25 mouse cellular contexts compared by ENCODE assay signal in genomic region chr8:108648993-108649392, GRCm38 (mm10).
DNase-seq lines count a peak whose midpoint lies in the region; ATAC-seq and TF ChIP-seq lines count a peak whose summit lies in the region.
"Had no signal": no experiment of that assay in that cellular context is flagged by ENCODE, and none has a peak within 500 bp of the region (broad histone marks: within the 10 kb centered on the region; RNA-seq: fewer than 3 reads in every experiment).

No protein-coding gene starts in this region.

- no peak for TF ChIP-seq EP300 in lung, postnatal 0 days (IDR thresholded peaks at IDR 0.05)

- TF ChIP-seq CTCF in lung, embryonic 14.5 days (IDR thresholded peaks at IDR 0.05; ENCODE audit: low read depth): no peak
- TF ChIP-seq CTCF in lung, postnatal 0 days (IDR thresholded peaks at IDR 0.05): peak; percentile 21; the same call in 1 of the 2 replicates

- no peaks in the 10 kb centered on the region for H3K27me3 ChIP-seq in lung, embryonic 14.5 days (ENCODE audit: insufficient read depth, low read length)
- H3K27me3 ChIP-seq in lung, postnatal 0 days (replicated peaks; ENCODE audit: insufficient read depth, low read length): no peaks in the 10 kb centered on the region
- H3K27me3 ChIP-seq: CH12.LX; forebrain, embryonic 13.5 days; hindbrain, embryonic 12.5 days; hindbrain, embryonic 15.5 days had no signal

- no peak for ATAC-seq in lung, embryonic 14.5 days (ENCODE audit: insufficient read depth)
- no peak for ATAC-seq in lung, postnatal 0 days
- ATAC-seq: forebrain, embryonic 13.5 days; forebrain, embryonic 16.5 days; Patski had no signal

- H3K36me3 ChIP-seq in lung, embryonic 14.5 days (ENCODE audit: insufficient read depth): no peaks in the 10 kb centered on the region
- H3K36me3 ChIP-seq in lung, postnatal 0 days (ENCODE audit: insufficient read depth, low read length): no peaks in the 10 kb centered on the region
- H3K36me3 ChIP-seq: forebrain, embryonic 10.5 days; G1E; hindbrain, embryonic 12.5 days; hindbrain, embryonic 15.5 days had no signal

- H3K4me1 ChIP-seq in lung, embryonic 14.5 days (ENCODE audit: insufficient read depth): peaks cover 11% of the 10 kb centered on the region; the same call in 1 of the 2 replicates
- H3K4me1 ChIP-seq in lung, postnatal 0 days (ENCODE audit: insufficient read depth, low read depth, low read length): 0 out of 2 replicates have a peak, but pooled peaks cover 2% of the 10 kb centered on the region
- 0 out of 2 replicates have a peak, but pooled peaks cover 5% of the 10 kb centered on the region for H3K4me1 ChIP-seq in brown adipose tissue, adult 24 weeks (ENCODE audit: control insufficient read depth, insufficient read depth, insufficient read length, low read length)
- H3K4me1 ChIP-seq: forebrain, embryonic 13.5 days; hindbrain, embryonic 12.5 days; hindbrain, embryonic 15.5 days had no signal

- DNase-seq in lung, embryonic 14.5 days: peak; percentile 60
- DNase-seq in lung, postnatal 25 days (ENCODE audit: low spot score): no peak
- DNase-seq in lung, postnatal 0 days (ENCODE audit: low spot score): peak; percentile 26
- no peak for DNase-seq in lung, postnatal 36 days
- no peak for DNase-seq in layer of hippocampus, postnatal 10 days (ENCODE audit: low spot score in 2 of 2)
- DNase-seq: adrenal gland, postnatal 10 days; adrenal gland, postnatal 36 days; B cell, adult 2 months; cerebellum, adult 11 months; cerebellum, adult 2 months; cerebellum, adult 9-11 months; cerebellum, postnatal 25 days; gastrocnemius, postnatal 10 days; gastrocnemius, postnatal 36 days; heart, adult 11 months had no signal

- H3K4me3 ChIP-seq in lung, embryonic 14.5 days (ENCODE audit: low read depth, low read length): no peak overlapping the region
- no peak overlapping the region for H3K4me3 ChIP-seq in lung, postnatal 0 days (ENCODE audit: low read depth, low read length)
- H3K4me3 ChIP-seq in brown adipose tissue, adult 24 weeks (ENCODE audit: insufficient read depth, low read depth, low read length): no peak overlapping the region
- H3K4me3 ChIP-seq: forebrain, embryonic 10.5 days; forebrain, embryonic 13.5 days; hindbrain, embryonic 12.5 days; hindbrain, embryonic 15.5 days had no signal

- WGBS in lung, embryonic 14.5 days: 54% methylated on average over 6 of the region's 6 CpGs
- WGBS in lung, postnatal 0 days: 53% methylated on average over 6 of the region's 6 CpGs

- no peaks in the 10 kb centered on the region for H3K9me3 ChIP-seq in lung, embryonic 14.5 days (ENCODE audit: low read depth, low read length)
- H3K9me3 ChIP-seq in lung, postnatal 0 days (ENCODE audit: low read length): no peaks in the 10 kb centered on the region
- H3K9me3 ChIP-seq: forebrain, embryonic 10.5 days; forebrain, embryonic 13.5 days; hindbrain, embryonic 12.5 days; hindbrain, embryonic 15.5 days had no signal

- H3K9ac ChIP-seq in lung, embryonic 14.5 days: no peak overlapping the region
- no peak overlapping the region for H3K9ac ChIP-seq in lung, postnatal 0 days (replicated peaks; ENCODE audit: low read depth)
- H3K9ac ChIP-seq: forebrain, embryonic 13.5 days; hindbrain, embryonic 12.5 days; hindbrain, embryonic 15.5 days had no signal

- H3K4me2 ChIP-seq in lung, embryonic 14.5 days: no peak overlapping the region
- H3K4me2 ChIP-seq in lung, postnatal 0 days (replicated peaks; ENCODE audit: low read depth, low read length): no peak overlapping the region
- H3K4me2 ChIP-seq: forebrain, embryonic 13.5 days; heart, embryonic 11.5 days; hindbrain, embryonic 12.5 days; hindbrain, embryonic 15.5 days had no signal

- no peak overlapping the region for H3K27ac ChIP-seq in lung, embryonic 14.5 days (ENCODE audit: low read depth)
- no peak overlapping the region for H3K27ac ChIP-seq in lung, postnatal 0 days (ENCODE audit: low read length)
- 0 out of 2 replicates have a peak overlapping the region, but pooled peaks have one; percentile 26 for H3K27ac ChIP-seq in brown adipose tissue, adult 24 weeks (replicated peaks; ENCODE audit: low read depth, low read length)
- H3K27ac ChIP-seq: forebrain, embryonic 10.5 days; forebrain, embryonic 13.5 days; hindbrain, embryonic 12.5 days; hindbrain, embryonic 15.5 days had no signal

Comparison
In these comparisons a context has a peak if more than half of its experiments do, and no peak if none do; other contexts are left out.
1. DNase-seq: peak in lung, embryonic 14.5 days (single experiment) and lung, postnatal 0 days (single experiment); none in lung, postnatal 25 days (single experiment), lung, postnatal 36 days (single experiment) and layer of hippocampus, postnatal 10 days (0 of 2).